9 mouse cellular contexts compared by ENCODE assay signal in genomic region chr19:47006321-47006720, GRCm38 (mm10). TPM values are rescaled to one million over a fixed set of nuclear protein-coding genes. Genes with fewer than 3 reads are reported as not detected.
DNase-seq lines count a peak whose midpoint lies in the region; ATAC-seq lines count a peak whose summit lies in the region.
"Had no signal": no experiment of that assay in that cellular context is flagged by ENCODE, and none has a peak within 500 bp of the region (broad histone marks: within the 10 kb centered on the region; RNA-seq: fewer than 3 reads in every experiment).

No protein-coding gene starts in this region.

- DNase-seq in gastrocnemius, adult 18-20 months (ENCODE audit: low spot score), result peak; percentile 13
- no peak for DNase-seq in gastrocnemius, postnatal 25 days
- peak; percentile 38 for DNase-seq in right cerebral cortex, postnatal 14 days
- no peak for DNase-seq in right cerebral cortex, postnatal 10 days (ENCODE audit: low spot score in 2 of 2)
- DNase-seq in heart, postnatal 36 days, result peak; percentile 45 to 66
- DNase-seq in ovary, postnatal 14 days (ENCODE audit: low spot score), result peak; percentile 62
- DNase-seq in cerebellum, adult 8-10 months, result no peak

- ATAC-seq in CD4-positive, CD25-positive, alpha-beta regulatory T cell, adult 4 months, result no peak
- ATAC-seq: midbrain, embryonic 15.5 days had no signal

- intact Hi-C loops in heart, postnatal 36 days (cut with DNase I), result no loop called here

RNA-seq across cellular contexts. Expression of gene Ina, which starts 8.2 kb away (rescaled TPM):
- not detected for total RNA-seq in gastrocnemius, adult 18-20 months (2021)
- not detected for total RNA-seq in gastrocnemius, postnatal 25 days (2021)
- not detected for total RNA-seq in heart, postnatal 36 days (2021)
- not detected for polyA plus RNA-seq in CD4-positive, CD25-positive, alpha-beta regulatory T cell, adult 4 months (2017; shearing (Covaris generic))

RNA-seq across cellular contexts. Expression of gene Nt5c2, which starts 8.6 kb away (rescaled TPM):
- total RNA-seq in gastrocnemius, adult 18-20 months (2021), result 10 to 100 TPM; 11.4 to 12.3 TPM
- 10 to 100 TPM; 17.0 to 23.6 TPM for total RNA-seq in gastrocnemius, postnatal 25 days (2021)
- 10 to 100 TPM; 59.6 to 61.2 TPM for total RNA-seq in heart, postnatal 36 days (2021)
- 10 to 100 TPM; 38.0 to 42.2 TPM for polyA plus RNA-seq in CD4-positive, CD25-positive, alpha-beta regulatory T cell, adult 4 months (2017; shearing (Covaris generic))

RNA-seq across cellular contexts. Expression of gene Pcgf6, which starts 44.4 kb away (rescaled TPM):
- 1 to 10 TPM; 4.6 to 4.8 TPM for total RNA-seq in gastrocnemius, adult 18-20 months (2021)
- total RNA-seq in gastrocnemius, postnatal 25 days (2021), result 1 to 10 TPM; 3.4 to 4.1 TPM
- total RNA-seq in heart, postnatal 36 days (2021), result 1 to 10 TPM; 3.0 to 3.4 TPM
- polyA plus RNA-seq in CD4-positive, CD25-positive, alpha-beta regulatory T cell, adult 4 months (2017; shearing (Covaris generic)), result 1 to 10 TPM; 7.4 to 8.9 TPM

Comparison
In these comparisons a context has a peak if more than half of its experiments do, and no peak if none do; other contexts are left out.
1. DNase-seq: peak in gastrocnemius, adult 18-20 months (single experiment), right cerebral cortex, postnatal 14 days (single experiment), heart, postnatal 36 days (2 of 2) and ovary, postnatal 14 days (single experiment); none in gastrocnemius, postnatal 25 days (single experiment), right cerebral cortex, postnatal 10 days (0 of 2) and cerebellum, adult 8-10 months (single experiment).